Mouse (Mus musculus) heart, adult 2 months (tissue): ENCODE data around the gene Fcrlb. TPM values are rescaled to one million over a fixed set of nuclear protein-coding genes. Genes with fewer than 3 reads are reported as not detected.
A peak's percentile ranks its signal among the peaks of the same experiment; 100 is the strongest.

Experiments used
- DNase-seq, 2 experiments: peaks; one replicate each; pipeline ENCODE4 v3.0.0; 2021
- H3K27ac ChIP-seq: fragments of 200-600 bp; 2 replicates; pipeline ENCODE4 v1.8.1; 2022
- H3K27me3 ChIP-seq: fragments of 200-500 bp; 2 replicates; pipeline ENCODE4 v1.6.1; 2012; ENCODE audit warnings: mild to moderate bottlenecking, low read length, inconsistent platforms, mixed read lengths; ENCODE audit not compliant: control insufficient read depth, insufficient read depth
- H3K36me3 ChIP-seq: fragments of 200-500 bp; 2 replicates; pipeline ENCODE4 v1.6.1; 2012; ENCODE audit warnings: low read length, inconsistent platforms; ENCODE audit not compliant: control insufficient read depth, insufficient read depth
- H3K4me1 ChIP-seq: fragments of 200-500 bp; 2 replicates; pipeline ENCODE4 v1.6.1; 2011; ENCODE audit warnings: low read length; ENCODE audit not compliant: control insufficient read depth, insufficient read depth
- H3K4me3 ChIP-seq: fragments of 200-600 bp; 2 replicates; pipeline ENCODE4 v1.8.1; 2022
- H3K79me2 ChIP-seq: fragments of 200-500 bp; replicated peaks from 2 replicates; pipeline ENCODE4 v1.6.1; 2012; ENCODE audit warnings: mild to moderate bottlenecking, inconsistent platforms, low read length, moderate library complexity, mixed read lengths; ENCODE audit not compliant: control insufficient read depth, insufficient read depth
- H3K9ac ChIP-seq: fragments of 200-500 bp; 2 replicates; pipeline ENCODE4 v1.6.1; 2012; ENCODE audit warnings: low read depth, mild to moderate bottlenecking, control low read depth, inconsistent platforms, low read length, mixed read lengths
- CTCF ChIP-seq: fragments of 200-600 bp; IDR thresholded peaks from 2 replicates; pipeline ENCODE4 v1.8.1; 2022; ENCODE audit warnings: antibody characterized with exemption, mild to moderate bottlenecking, moderate library complexity
- EP300 ChIP-seq: fragments of 200-500 bp; IDR thresholded peaks from 2 replicates; pipeline ENCODE4 v1.6.1; 2011; ENCODE audit warnings: low read depth, low read length, control low read depth; ENCODE audit not compliant: insufficient read depth
- POLR2A ChIP-seq: fragments of 200-500 bp; IDR thresholded peaks from 2 replicates; pipeline ENCODE4 v1.6.1; 2011; ENCODE audit warnings: mild to moderate bottlenecking, low read depth, low read length, control low read depth; ENCODE audit not compliant: insufficient read depth
- WGBS: fragments of 180-500 bp; shearing (Covaris S2); methylation state at CpG from one replicate; pipeline ENCODE4 v1.1.7; 2018; 5-methylcytosine and 5-hydroxymethylcytosine counted together
- intact Hi-C: fragments of 180-260 bp; cut with DNase I; formaldehyde crosslinking; loops from one replicate; pipeline ENCODE4 v1.15.1; 2025
- polyA plus RNA-seq: library from polyadenylated mRNA; depleted of rRNA; stranded (reverse); fragments of >200 nt; gene quantifications from 2 replicates; pipeline ENCODE4 v1.2.3, GENCODE M21; 2012
- total RNA-seq, 2 experiments: library from RNA; stranded (reverse); gene quantifications; 2 replicates each; pipeline ENCODE4 v1.2.3; 2021

The Fcrlb gene
- total and polyA plus RNA-seq, 3 experiments, result not detected

GRCm38 (mm10) chr1:170932043-170932442 is 19.3 kb upstream of the Fcrlb start:
- DNase-seq, result no peak
- H3K27ac ChIP-seq, result no peak overlapping the region
- no peak overlapping the region for H3K9ac ChIP-seq
- TF ChIP-seq POLR2A (no peak), EP300 (no peak), CTCF (no peak)
- H3K27me3 ChIP-seq, result no peaks in the 10 kb centered on the region
- H3K4me1 ChIP-seq, result no peaks in the 10 kb centered on the region
- WGBS, result 67% methylated on average over 3 of the region's 3 CpGs
- intact Hi-C loops, result no loop called here
- H3K79me2 ChIP-seq, result no peaks in the 10 kb centered on the region
- H3K36me3 ChIP-seq, result no peaks in the 10 kb centered on the region
- no peak overlapping the region for H3K4me3 ChIP-seq

- H3K36me3 ChIP-seq, result no peaks in the 10 kb centered on the region
- no peaks in the 10 kb centered on the region for H3K27me3 ChIP-seq
- no peak for DNase-seq
- no peaks in the 10 kb centered on the region for H3K79me2 ChIP-seq
- intact Hi-C loops, result no loop called here
- H3K4me1 ChIP-seq, result no peaks in the 10 kb centered on the region
- 83% methylated on average over 4 of the region's 4 CpGs for WGBS
- H3K27ac ChIP-seq, result no peak overlapping the region
- no peak overlapping the region for H3K9ac ChIP-seq
- no peak overlapping the region for H3K4me3 ChIP-seq
- TF ChIP-seq CTCF (no peak), POLR2A (no peak), EP300 (no peak)
These were observed 16.5 kb upstream of the Fcrlb start for GRCm38 (mm10) chr1:170929245-170929644.

- Histone ChIP-seq H3K4me3 (no peak overlapping the region), H3K36me3 (no peaks in the 10 kb centered on the region), H3K27me3 (no peaks in the 10 kb centered on the region), H3K27ac (no peak overlapping the region), H3K4me1 (no peaks in the 10 kb centered on the region), H3K9ac (no peak overlapping the region), H3K79me2 (no peaks in the 10 kb centered on the region)
- no peak for TF ChIP-seq CTCF
- no peak for TF ChIP-seq EP300
- no peak for TF ChIP-seq POLR2A
- WGBS, result 66% methylated on average over 2 of the region's 2 CpGs
- DNase-seq, result no peak
- intact Hi-C loops, result no loop called here
These were observed 15.7 kb upstream of the Fcrlb start for GRCm38 (mm10) chr1:170928467-170928866.

- WGBS, result 88% methylated on average over 3 of the region's 3 CpGs
These were observed 14.6 kb upstream of the Fcrlb start, which contains the start of gene Fcrla for GRCm38 (mm10) chr1:170927378-170927777. TSS of gene Fcrla (minus strand) at chr1:170927583.

GRCm38 (mm10) chr1:170926941-170927340 is 14.2 kb upstream of the Fcrlb start:
- no peak overlapping the region for H3K4me3 ChIP-seq
- no peaks in the 10 kb centered on the region for H3K79me2 ChIP-seq
- no peak overlapping the region for H3K9ac ChIP-seq
- no peaks in the 10 kb centered on the region for H3K27me3 ChIP-seq
- WGBS, result 55% methylated on average over 6 of the region's 6 CpGs
- no peak for DNase-seq
- no peaks in the 10 kb centered on the region for H3K36me3 ChIP-seq
- intact Hi-C loops, result no loop called here
- TF ChIP-seq CTCF (no peak), EP300 (no peak), POLR2A (no peak)
- H3K4me1 ChIP-seq, result no peaks in the 10 kb centered on the region
- no peak overlapping the region for H3K27ac ChIP-seq

More at GRCm38 (mm10) chr1:170927378-170927777, 14.6 kb upstream of the Fcrlb start, which contains the start of gene Fcrla:
- no peaks in the 10 kb centered on the region for H3K4me1 ChIP-seq
- intact Hi-C loops, result no loop called here
- no peak within 1 kb of the TSS for H3K4me3 ChIP-seq
- no peaks in the 10 kb centered on the region for H3K27me3 ChIP-seq
- DNase-seq, result no peak
- H3K9ac ChIP-seq, result no peak within 1 kb of the TSS
- no peak within 1 kb of the TSS for H3K27ac ChIP-seq
- H3K79me2 ChIP-seq, result no peaks in the 10 kb centered on the region
- H3K36me3 ChIP-seq, result no peaks in the 10 kb centered on the region
- TF ChIP-seq CTCF (no peak), POLR2A (no peak), EP300 (no peak)

- Histone ChIP-seq H3K27me3 (no peaks in the 10 kb centered on the region), H3K27ac (no peak overlapping the region), H3K79me2 (no peaks in the 10 kb centered on the region), H3K4me1 (no peaks in the 10 kb centered on the region), H3K4me3 (no peak overlapping the region), H3K36me3 (no peaks in the 10 kb centered on the region), H3K9ac (no peak overlapping the region)
- intact Hi-C loops, result no loop called here
- TF ChIP-seq POLR2A (no peak), EP300 (no peak), CTCF (no peak)
- DNase-seq, result peak in 1 of 2 experiments; percentile 60
- WGBS, result 26% methylated on average over 6 of the region's 6 CpGs
These were observed 11.7 kb upstream of the Fcrlb start for GRCm38 (mm10) chr1:170924485-170924884.
